Mouse (Mus musculus) kidney, adult 9 months (tissue): ENCODE results near the gene Lmbrd2.
"Not testable (repeated sequence)": the region's sequence is repeated elsewhere in the genome, so short reads cannot be mapped to it uniquely, and the experiment has no call there.

Source experiments
- DNase-seq: peaks from one replicate; pipeline ENCODE4 v3.0.0; 2022

Gene Lmbrd2

GRCm38 (mm10) chr15:9134891-9135507 lies 5.4 kb upstream of the Lmbrd2 start:
- peak; percentile 63 for DNase-seq

- DNase-seq = no peak
These were observed 903 bp upstream of the Lmbrd2 start for GRCm38 (mm10) chr15:9139447-9139846.

GRCm38 (mm10) chr15:9140684-9141171 lies 378 bp downstream of the Lmbrd2 start:
- peak; percentile 68 for DNase-seq

GRCm38 (mm10) chr15:9155325-9155724 lies 15.0 kb downstream of the Lmbrd2 start, which contains the start of gene Skp2:
Gene Skp2, minus strand, starts transcription at chr15:9155425.
- no peak for DNase-seq

GRCm38 (mm10) chr15:9162557-9163070 lies 22.3 kb downstream of the Lmbrd2 start:
- no peak for DNase-seq

- no peak for DNase-seq
These were observed 23.8 kb downstream of the Lmbrd2 start for GRCm38 (mm10) chr15:9164125-9164524.

GRCm38 (mm10) chr15:9177038-9177437 lies 36.7 kb downstream of the Lmbrd2 start:
- DNase-seq = no peak

GRCm38 (mm10) chr15:9183995-9184394 lies 43.6 kb downstream of the Lmbrd2 start:
- no peak for DNase-seq

GRCm38 (mm10) chr15:9189796-9190195 lies 49.4 kb downstream of the Lmbrd2 start:
- no peak for DNase-seq

- peak; percentile 35 for DNase-seq
These were observed 52.3 kb downstream of the Lmbrd2 start for GRCm38 (mm10) chr15:9192685-9193084.

GRCm38 (mm10) chr15:9198421-9198820 lies 58.1 kb downstream of the Lmbrd2 start:
- no peak for DNase-seq

- DNase-seq = no peak
These were observed 71.5 kb downstream of the Lmbrd2 start for GRCm38 (mm10) chr15:9211891-9212290.

GRCm38 (mm10) chr15:9213026-9213425 lies 72.7 kb downstream of the Lmbrd2 start:
- DNase-seq = not testable (repeated sequence)

GRCm38 (mm10) chr15:9213431-9213830 lies 73.1 kb downstream of the Lmbrd2 start:
- not testable (repeated sequence) for DNase-seq

- peak; percentile 54 for DNase-seq
These were observed 76.1 kb downstream of the Lmbrd2 start for GRCm38 (mm10) chr15:9216446-9216845.

- peak; percentile 39 for DNase-seq
These were observed 90.6 kb downstream of the Lmbrd2 start for GRCm38 (mm10) chr15:9230917-9231316.

GRCm38 (mm10) chr15:9246345-9246744 lies 106.0 kb downstream of the Lmbrd2 start:
- no peak for DNase-seq
